Mouse (Mus musculus): ENCODE measurements at regions not wholly inside any gene's neighbourhood (a gene's known extent, or its start where the extent isn't known, plus 50 kb on each side); places are given as distances from the start of the nearest gene placed in this dataset.

- no peak overlapping the region for H3K4me3 ChIP-seq (ENCODE audit: low read depth, low read length)
- no peaks in the 10 kb centered on the region for H3K9me3 ChIP-seq (replicated peaks; ENCODE audit: control insufficient read depth, low read length)
- H3K9ac ChIP-seq (ENCODE audit: low read depth, low read length): no peak overlapping the region
- no peaks in the 10 kb centered on the region for H3K27me3 ChIP-seq (ENCODE audit: control insufficient read depth, insufficient read depth, low read length)
- 82% methylated on average over 6 of the region's 6 CpGs for WGBS (ENCODE audit: insufficient replicate concordance)
- H3K4me1 ChIP-seq (ENCODE audit: control insufficient read depth, insufficient read depth, low read length): no peaks in the 10 kb centered on the region
- H3K27ac ChIP-seq (ENCODE audit: low read depth, low read length): no peak overlapping the region
- no peaks in the 10 kb centered on the region for H3K36me3 ChIP-seq (ENCODE audit: control insufficient read depth, insufficient read depth, low read length)
- H3K4me2 ChIP-seq: no peak overlapping the region
- no peak for ATAC-seq (replicated peaks; ENCODE audit: insufficient number of reproducible peaks, low FRiP score, low TSS enrichment)
These were observed 66.5 kb downstream of the Otx2 start for GRCm38 (mm10) chr14:48607131-48607530.

- no peaks in the 10 kb centered on the region for H3K9me3 ChIP-seq (replicated peaks; ENCODE audit: control insufficient read depth, low read length)
- H3K27ac ChIP-seq (ENCODE audit: low read depth, low read length): no peak overlapping the region
- no peaks in the 10 kb centered on the region for H3K36me3 ChIP-seq (ENCODE audit: control insufficient read depth, insufficient read depth, low read length)
- no peak overlapping the region for H3K4me3 ChIP-seq (ENCODE audit: low read depth, low read length)
- 76% methylated on average over 6 of the region's 6 CpGs for WGBS (ENCODE audit: insufficient replicate concordance)
- no peak for ATAC-seq (replicated peaks; ENCODE audit: insufficient number of reproducible peaks, low FRiP score, low TSS enrichment)
- H3K27me3 ChIP-seq (ENCODE audit: control insufficient read depth, insufficient read depth, low read length): no peaks in the 10 kb centered on the region
- no peak overlapping the region for H3K9ac ChIP-seq (ENCODE audit: low read depth, low read length)
- no peak overlapping the region for H3K4me2 ChIP-seq
- H3K4me1 ChIP-seq (ENCODE audit: control insufficient read depth, insufficient read depth, low read length): no peaks in the 10 kb centered on the region
These were observed 70.1 kb downstream of the Otx2 start for GRCm38 (mm10) chr14:48603490-48603889.

GRCm38 (mm10) chr14:48594334-48594733 lies 79.3 kb downstream of the Otx2 start:
- Histone ChIP-seq H3K4me3 (ENCODE audit: low read depth, low read length) (no peak overlapping the region), H3K27ac (ENCODE audit: low read depth, low read length) (no peak overlapping the region), H3K9ac (ENCODE audit: low read depth, low read length) (no peak overlapping the region), H3K27me3 (ENCODE audit: control insufficient read depth, insufficient read depth, low read length) (no peaks in the 10 kb centered on the region), H3K36me3 (ENCODE audit: control insufficient read depth, insufficient read depth, low read length) (no peaks in the 10 kb centered on the region), H3K4me1 (ENCODE audit: control insufficient read depth, insufficient read depth, low read length) (peaks cover 10% of the 10 kb centered on the region; the same call in 1 of the 2 replicates), H3K9me3 (replicated peaks; ENCODE audit: control insufficient read depth, low read length) (no peaks in the 10 kb centered on the region), H3K4me2 (no peak overlapping the region)
- no peak for ATAC-seq (replicated peaks; ENCODE audit: insufficient number of reproducible peaks, low FRiP score, low TSS enrichment)
- WGBS (ENCODE audit: insufficient replicate concordance): 84% methylated on average over 5 of the region's 5 CpGs

DNA sequence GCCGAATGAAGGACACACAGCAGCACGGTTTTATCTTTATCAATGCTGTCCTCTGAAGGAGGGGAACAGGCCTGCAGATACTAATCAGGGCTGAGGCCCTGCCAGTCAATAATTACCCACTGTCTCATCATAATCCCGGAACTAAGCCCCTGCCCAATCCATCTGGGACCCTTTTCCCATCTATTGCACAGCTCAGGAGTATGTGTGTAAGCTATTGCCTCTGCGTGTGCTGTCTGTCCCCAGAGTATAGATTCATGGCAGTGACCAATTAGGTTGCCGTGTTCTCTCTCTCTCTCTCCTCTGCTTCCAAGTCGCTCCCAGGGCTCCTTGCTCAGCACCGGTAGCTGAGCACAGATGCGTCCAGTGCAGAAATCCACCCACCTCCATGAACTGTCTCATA lies 80.3 kb downstream of the Otx2 start:
- Histone ChIP-seq H3K4me1 (ENCODE audit: control insufficient read depth, insufficient read depth, low read length) (peaks cover 10% of the 10 kb centered on the region; the same call in 1 of the 2 replicates), H3K9me3 (replicated peaks; ENCODE audit: control insufficient read depth, low read length) (no peaks in the 10 kb centered on the region), H3K4me2 (no peak overlapping the region), H3K27ac (ENCODE audit: low read depth, low read length) (no peak overlapping the region), H3K9ac (ENCODE audit: low read depth, low read length) (no peak overlapping the region), H3K36me3 (ENCODE audit: control insufficient read depth, insufficient read depth, low read length) (no peaks in the 10 kb centered on the region), H3K27me3 (ENCODE audit: control insufficient read depth, insufficient read depth, low read length) (no peaks in the 10 kb centered on the region), H3K4me3 (ENCODE audit: low read depth, low read length) (no peak overlapping the region)
- 79% methylated on average over 8 of the region's 8 CpGs for WGBS (ENCODE audit: insufficient replicate concordance)
- ATAC-seq (replicated peaks; ENCODE audit: insufficient number of reproducible peaks, low FRiP score, low TSS enrichment): no peak

- 51% methylated on average over 15 of the region's 15 CpGs for WGBS (ENCODE audit: insufficient replicate concordance)
- no peak overlapping the region for H3K4me2 ChIP-seq
- H3K27ac ChIP-seq (ENCODE audit: low read depth, low read length): no peak overlapping the region
- H3K4me1 ChIP-seq (ENCODE audit: control insufficient read depth, insufficient read depth, low read length): peaks cover 10% of the 10 kb centered on the region; the same call in 1 of the 2 replicates
- ATAC-seq (replicated peaks; ENCODE audit: insufficient number of reproducible peaks, low FRiP score, low TSS enrichment): no peak
- no peaks in the 10 kb centered on the region for H3K9me3 ChIP-seq (replicated peaks; ENCODE audit: control insufficient read depth, low read length)
- no peaks in the 10 kb centered on the region for H3K27me3 ChIP-seq (ENCODE audit: control insufficient read depth, insufficient read depth, low read length)
- H3K36me3 ChIP-seq (ENCODE audit: control insufficient read depth, insufficient read depth, low read length): no peaks in the 10 kb centered on the region
- no peak overlapping the region for H3K9ac ChIP-seq (ENCODE audit: low read depth, low read length)
- no peak overlapping the region for H3K4me3 ChIP-seq (ENCODE audit: low read depth, low read length)
These were observed 82.0 kb downstream of the Otx2 start for GRCm38 (mm10) chr14:48591483-48592230.

DNA sequence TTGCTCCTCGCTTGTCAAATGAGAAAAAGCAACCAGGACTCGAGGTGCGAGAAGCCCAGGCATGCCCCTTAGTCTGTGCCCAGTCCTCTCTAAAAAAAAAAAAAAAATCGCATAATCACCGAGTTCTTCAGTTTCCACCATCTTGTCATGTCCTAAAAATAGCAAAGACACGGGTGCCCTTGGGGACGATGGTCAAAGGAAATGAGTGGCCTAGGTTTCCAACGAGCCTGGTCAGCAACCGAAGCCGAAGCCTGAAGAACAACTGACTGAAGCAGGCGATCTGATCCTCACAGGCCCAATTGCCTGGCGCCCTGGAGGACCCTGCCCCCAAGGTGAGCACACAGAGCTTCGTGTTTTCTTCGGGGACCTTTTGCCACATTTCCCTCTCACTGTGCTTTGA lies 83.2 kb downstream of the Otx2 start:
- Histone ChIP-seq H3K9ac (ENCODE audit: low read depth, low read length) (peak overlapping the region; percentile 48; the same call in 1 of the 2 replicates), H3K27ac (ENCODE audit: low read depth, low read length) (no peak overlapping the region), H3K4me2 (peak overlapping the region; percentile 60), H3K4me3 (ENCODE audit: low read depth, low read length) (peak overlapping the region; percentile 11; the same call in 1 of the 2 replicates), H3K4me1 (ENCODE audit: control insufficient read depth, insufficient read depth, low read length) (peaks cover 10% of the 10 kb centered on the region; the same call in 1 of the 2 replicates), H3K36me3 (ENCODE audit: control insufficient read depth, insufficient read depth, low read length) (no peaks in the 10 kb centered on the region), H3K27me3 (ENCODE audit: control insufficient read depth, insufficient read depth, low read length) (no peaks in the 10 kb centered on the region), H3K9me3 (replicated peaks; ENCODE audit: control insufficient read depth, low read length) (no peaks in the 10 kb centered on the region)
- 25% methylated on average over 14 of the region's 14 CpGs for WGBS (ENCODE audit: insufficient replicate concordance)
- no peak for ATAC-seq (replicated peaks; ENCODE audit: insufficient number of reproducible peaks, low FRiP score, low TSS enrichment)

GRCm38 (mm10) chr14:48589702-48590325 lies 83.8 kb downstream of the Otx2 start:
- peak overlapping the region; percentile 60 for H3K4me2 ChIP-seq
- WGBS (ENCODE audit: insufficient replicate concordance): 24% methylated on average over 15 of the region's 15 CpGs
- ATAC-seq (replicated peaks; ENCODE audit: insufficient number of reproducible peaks, low FRiP score, low TSS enrichment): no peak
- no peaks in the 10 kb centered on the region for H3K27me3 ChIP-seq (ENCODE audit: control insufficient read depth, insufficient read depth, low read length)
- H3K9ac ChIP-seq (ENCODE audit: low read depth, low read length): peak overlapping the region; percentile 48; the same call in 1 of the 2 replicates
- H3K9me3 ChIP-seq (replicated peaks; ENCODE audit: control insufficient read depth, low read length): no peaks in the 10 kb centered on the region
- peak overlapping the region; percentile 11; the same call in 1 of the 2 replicates for H3K4me3 ChIP-seq (ENCODE audit: low read depth, low read length)
- H3K27ac ChIP-seq (ENCODE audit: low read depth, low read length): no peak overlapping the region
- peaks cover 10% of the 10 kb centered on the region; the same call in 1 of the 2 replicates for H3K4me1 ChIP-seq (ENCODE audit: control insufficient read depth, insufficient read depth, low read length)
- H3K36me3 ChIP-seq (ENCODE audit: control insufficient read depth, insufficient read depth, low read length): no peaks in the 10 kb centered on the region

DNA sequence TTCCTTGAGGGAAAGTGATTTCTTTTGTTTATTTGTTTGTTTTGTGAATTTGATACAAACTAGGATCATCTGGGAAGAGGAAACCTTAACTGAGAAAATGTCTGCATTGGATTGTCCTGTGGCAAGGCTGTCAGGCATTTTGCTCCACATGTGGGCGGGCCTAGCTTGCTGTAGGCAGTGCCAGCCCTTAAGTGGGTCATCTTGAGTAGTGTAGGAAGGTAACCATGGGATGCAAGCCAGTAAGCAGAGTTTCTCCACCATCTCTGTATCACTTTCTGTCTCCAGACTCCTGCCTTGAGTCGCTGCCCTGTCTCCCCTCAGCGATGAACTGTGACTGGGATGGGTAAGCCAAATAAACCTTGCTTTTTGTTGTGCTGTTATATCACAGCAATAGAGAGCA lies 87.8 kb downstream of the Otx2 start:
- peaks cover 10% of the 10 kb centered on the region; the same call in 1 of the 2 replicates for H3K4me1 ChIP-seq (ENCODE audit: control insufficient read depth, insufficient read depth, low read length)
- WGBS (ENCODE audit: insufficient replicate concordance): 79% methylated on average over 3 of the region's 3 CpGs
- no peak overlapping the region for H3K27ac ChIP-seq (ENCODE audit: low read depth, low read length)
- H3K9me3 ChIP-seq (replicated peaks; ENCODE audit: control insufficient read depth, low read length): no peaks in the 10 kb centered on the region
- no peaks in the 10 kb centered on the region for H3K36me3 ChIP-seq (ENCODE audit: control insufficient read depth, insufficient read depth, low read length)
- no peak overlapping the region for H3K4me2 ChIP-seq
- H3K4me3 ChIP-seq (ENCODE audit: low read depth, low read length): no peak overlapping the region
- no peaks in the 10 kb centered on the region for H3K27me3 ChIP-seq (ENCODE audit: control insufficient read depth, insufficient read depth, low read length)
- ATAC-seq (replicated peaks; ENCODE audit: insufficient number of reproducible peaks, low FRiP score, low TSS enrichment): no peak
- no peak overlapping the region for H3K9ac ChIP-seq (ENCODE audit: low read depth, low read length)
